Mouse (Mus musculus): ENCODE results near the gene Adcy10. TPM values are rescaled to one million over a fixed set of nuclear protein-coding genes. Genes with fewer than 3 reads are reported as not detected.

Adcy10 gene
- not detected for total RNA-seq (2021)
- long read RNA-seq, experiment 1, result 0 reads
- long read RNA-seq, experiment 2, result 0 reads

GRCm38 (mm10) chr1:165484688-165485233 is at the start of gene Adcy10:
TSS of gene Adcy10 (plus strand) at chr1:165485183.
- no peak for DNase-seq
- intact Hi-C loops (cut with DNase I), result no loop called here

GRCm38 (mm10) chr1:165438289-165439021 is 46.5 kb upstream of the Adcy10 start:
- intact Hi-C loops (cut with DNase I), result no loop called here

GRCm38 (mm10) chr1:165440788-165441187 is 44.2 kb upstream of the Adcy10 start:
- no peak for DNase-seq
- intact Hi-C loops (cut with DNase I), result no loop called here

More at GRCm38 (mm10) chr1:165438289-165439021, 46.5 kb upstream of the Adcy10 start:
- no peak for DNase-seq

GRCm38 (mm10) chr1:165441201-165441600 is 43.8 kb upstream of the Adcy10 start:
- intact Hi-C loops (cut with DNase I), result no loop called here
- DNase-seq, result no peak

- intact Hi-C loops (cut with DNase I), result no loop called here
- DNase-seq, result no peak
Measured at GRCm38 (mm10) chr1:165441719-165442118, 43.3 kb upstream of the Adcy10 start.

GRCm38 (mm10) chr1:165459041-165459502 is 25.9 kb upstream of the Adcy10 start:
- intact Hi-C loops (cut with DNase I), result loop anchor here (5.0 kb wide), 1 partner anchor 183 kb away; no protein-coding TSS in a partner anchor
- DNase-seq, result no peak

- peak; percentile 69 to 72 for DNase-seq
- intact Hi-C loops (cut with DNase I), result loop anchor here (5.0 kb wide), 1 partner anchor 183 kb away; no protein-coding TSS in a partner anchor
Measured at GRCm38 (mm10) chr1:165459503-165460181, 25.3 kb upstream of the Adcy10 start.

- intact Hi-C loops (cut with DNase I), result no loop called here
- DNase-seq, result peak; percentile 100
Measured at GRCm38 (mm10) chr1:165460360-165460800, 24.6 kb upstream of the Adcy10 start, which contains the start of the genes Dcaf6 and Mpc2. TSS of gene Dcaf6 (minus strand) at chr1:165460475. TSS of gene Mpc2 (plus strand) at chr1:165460637.

GRCm38 (mm10) chr1:165460801-165461377 is 24.1 kb upstream of the Adcy10 start:
- intact Hi-C loops (cut with DNase I), result no loop called here
- DNase-seq, result peak; percentile 97 to 98

- intact Hi-C loops (cut with DNase I), result no loop called here
- peak in 1 of 2 experiments; percentile 16 for DNase-seq
Measured at GRCm38 (mm10) chr1:165461681-165462080, 23.3 kb upstream of the Adcy10 start.

GRCm38 (mm10) chr1:165462861-165463260 is 22.1 kb upstream of the Adcy10 start:
- intact Hi-C loops (cut with DNase I), result no loop called here

GRCm38 (mm10) chr1:165464574-165464973 is 20.4 kb upstream of the Adcy10 start:
- intact Hi-C loops (cut with DNase I), result no loop called here
- no peak for DNase-seq

More at GRCm38 (mm10) chr1:165462861-165463260, 22.1 kb upstream of the Adcy10 start:
- no peak for DNase-seq

GRCm38 (mm10) chr1:165468971-165469370 is 16.0 kb upstream of the Adcy10 start:
- no peak for DNase-seq
- intact Hi-C loops (cut with DNase I), result loop anchor here (5.0 kb wide), 1 partner anchor 33 kb away; no protein-coding TSS in a partner anchor

GRCm38 (mm10) chr1:165469717-165470116 is 15.3 kb upstream of the Adcy10 start:
- intact Hi-C loops (cut with DNase I), result loop anchor here (5.0 kb wide), 1 partner anchor 33 kb away; no protein-coding TSS in a partner anchor
- DNase-seq, result no peak

- intact Hi-C loops (cut with DNase I), result no loop called here
- no peak for DNase-seq
Measured at GRCm38 (mm10) chr1:165471490-165471889, 13.5 kb upstream of the Adcy10 start.

- intact Hi-C loops (cut with DNase I), result no loop called here
Measured at GRCm38 (mm10) chr1:165486108-165486507, 1.1 kb downstream of the Adcy10 start.

GRCm38 (mm10) chr1:165489197-165489596 is 4.2 kb downstream of the Adcy10 start:
- DNase-seq, result no peak
- intact Hi-C loops (cut with DNase I), result no loop called here

More at GRCm38 (mm10) chr1:165486108-165486507, 1.1 kb downstream of the Adcy10 start:
- DNase-seq, result no peak

GRCm38 (mm10) chr1:165498856-165499255 is 13.9 kb downstream of the Adcy10 start:
- no peak for DNase-seq
- intact Hi-C loops (cut with DNase I), result no loop called here

GRCm38 (mm10) chr1:165503307-165504024 is 18.5 kb downstream of the Adcy10 start:
- DNase-seq, result peak; percentile 22 to 24
- intact Hi-C loops (cut with DNase I), result loop anchor here (5.0 to 10.0 kb wide), 2 partner anchors 36 to 119 kb away; no protein-coding TSS in a partner anchor

Measured in gastrocnemius, postnatal 36 days (tissue).